Mouse (Mus musculus) spleen, adult 2 months (tissue): Measurements from ENCODE around the gene Eps15l1. TPM values are rescaled to one million over a fixed set of nuclear protein-coding genes. Genes with fewer than 3 reads are reported as not detected.

ENCODE experiments used
- DNase-seq, 2 experiments: peaks; one replicate each; pipeline versions ENCODE4 v3.0.0 to v3.0.0-alpha.2; 2012 to 2021; ENCODE audit warnings: low spot score in 2 of 2, low read depth in 1 of 2
- H3K27ac ChIP-seq: fragments of 200-500 bp; 2 replicates; pipeline ENCODE4 v1.5.1; 2012; ENCODE audit warnings: low read length, inconsistent platforms; ENCODE audit not compliant: insufficient read depth
- H3K27me3 ChIP-seq: fragments of 200-500 bp; 2 replicates; pipeline ENCODE4 v1.6.1; 2012; ENCODE audit warnings: mild to moderate bottlenecking, moderate library complexity, low read length, inconsistent platforms; ENCODE audit not compliant: control insufficient read depth, insufficient read depth
- H3K36me3 ChIP-seq: fragments of 200-500 bp; 2 replicates; pipeline ENCODE4 v1.6.1; 2012; ENCODE audit warnings: mild to moderate bottlenecking, low read length, inconsistent platforms; ENCODE audit not compliant: control insufficient read depth, insufficient read depth
- H3K4me1 ChIP-seq: fragments of 200-500 bp; 2 replicates; pipeline ENCODE4 v1.6.1; 2011; ENCODE audit warnings: inconsistent platforms; ENCODE audit not compliant: control insufficient read depth, insufficient read depth, insufficient read length
- H3K4me3 ChIP-seq: fragments of 200-500 bp; 2 replicates; pipeline ENCODE4 v1.5.1; 2011; ENCODE audit warnings: mild to moderate bottlenecking, inconsistent platforms; ENCODE audit not compliant: insufficient read depth, insufficient read length; ENCODE audit errors: extremely low read depth
- CTCF ChIP-seq: fragments of 200-500 bp; IDR thresholded peaks from 2 replicates; pipeline ENCODE4 v1.5.1; 2011; ENCODE audit warnings: mild to moderate bottlenecking, inconsistent platforms; ENCODE audit not compliant: insufficient read depth, insufficient read length, insufficient replicate concordance; ENCODE audit errors: extremely low read depth
- POLR2A ChIP-seq: fragments of 200-500 bp; IDR thresholded peaks from 2 replicates; pipeline ENCODE4 v1.6.1; 2011; ENCODE audit warnings: low read depth, low read length, inconsistent platforms
- WGBS: fragments of 180-500 bp; shearing (Covaris S2); methylation state at CpG from one replicate; pipeline ENCODE4 v1.1.7; 2018; 5-methylcytosine and 5-hydroxymethylcytosine counted together
- polyA plus RNA-seq: library from polyadenylated mRNA; depleted of rRNA; stranded (reverse); fragments of >200 nt; gene quantifications from 2 replicates; pipeline ENCODE4 v1.2.3, GENCODE M21; 2012

The Eps15l1 gene
- polyA plus RNA-seq, 1 experiment: 36.9 TPM

DNA sequence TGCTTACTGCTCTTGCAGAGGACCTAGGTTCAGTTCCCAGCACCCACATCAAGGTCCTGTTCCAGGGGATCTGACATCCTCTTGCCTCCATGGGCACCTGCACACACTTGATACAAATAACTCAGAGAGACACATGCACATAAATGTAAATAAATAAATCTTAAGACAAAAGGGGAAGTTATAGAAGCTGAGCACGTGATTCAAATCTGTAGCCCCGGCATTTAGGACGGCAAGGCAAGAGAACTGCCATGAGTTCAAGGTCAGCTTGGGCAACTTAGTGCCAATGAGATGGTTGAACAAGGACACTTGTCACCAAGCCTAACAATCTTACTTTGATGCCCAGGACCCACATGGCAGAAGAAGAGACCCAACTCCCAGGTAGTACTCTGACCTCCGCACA, 3.2 kb downstream of the Eps15l1 start:
- no peaks in the 10 kb centered on the region for H3K27me3 ChIP-seq
- TF ChIP-seq POLR2A (no peak), CTCF (no peak)
- DNase-seq: no peak
- H3K27ac ChIP-seq: no peak overlapping the region
- H3K36me3 ChIP-seq: no peaks in the 10 kb centered on the region
- no peak overlapping the region for H3K4me3 ChIP-seq
- 78% methylated on average over 4 of the region's 4 CpGs for WGBS
- H3K4me1 ChIP-seq: peaks cover 2% of the 10 kb centered on the region; the same call in 1 of the 2 replicates

DNA sequence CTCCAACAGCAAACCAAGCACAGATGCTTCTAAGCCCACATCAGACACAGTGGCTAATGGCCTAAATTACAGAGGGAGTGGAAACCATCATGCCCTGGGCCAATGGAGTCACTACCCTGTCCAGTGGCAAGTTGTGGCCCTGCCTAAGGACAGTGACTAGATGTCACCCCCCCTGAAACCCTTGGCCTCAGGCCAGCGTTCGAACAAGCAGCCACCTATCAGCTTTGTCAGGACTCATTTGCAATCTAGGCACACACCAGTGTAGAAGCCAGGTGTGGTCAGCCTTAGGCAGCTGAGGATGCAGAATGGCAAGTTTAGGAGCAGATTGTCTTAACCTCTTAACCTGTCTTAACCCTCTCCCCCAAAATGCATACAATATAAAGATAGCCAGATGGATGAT, 6.0 kb downstream of the Eps15l1 start:
- Histone ChIP-seq H3K36me3 (no peaks in the 10 kb centered on the region), H3K27me3 (no peaks in the 10 kb centered on the region), H3K4me1 (0 out of 2 replicates have a peak, but pooled peaks cover 2% of the 10 kb centered on the region), H3K4me3 (no peak overlapping the region), H3K27ac (no peak overlapping the region)
- no peak for DNase-seq
- TF ChIP-seq POLR2A: no peak
- TF ChIP-seq CTCF: no peak
- WGBS: 88% methylated on average over 2 of the region's 2 CpGs

DNA sequence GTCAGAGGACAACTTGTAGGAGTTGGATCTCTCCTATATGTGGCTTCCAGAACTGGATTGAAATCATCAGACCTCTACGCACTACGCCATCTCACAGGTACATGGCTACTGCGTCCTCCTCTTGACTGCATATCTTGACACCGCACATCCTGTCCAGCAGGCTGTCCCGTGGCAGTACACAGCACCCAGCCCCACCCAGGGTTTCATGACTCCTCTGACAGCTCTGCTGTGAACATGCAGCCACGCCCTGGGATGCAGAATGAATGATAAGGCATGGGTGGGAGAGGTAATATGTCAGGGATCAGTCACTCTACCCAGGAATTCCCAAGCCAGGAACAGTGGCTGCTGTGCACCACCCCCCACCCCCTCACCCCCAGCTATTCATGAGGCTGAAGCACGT, 7.4 kb downstream of the Eps15l1 start:
- peaks cover 5% of the 10 kb centered on the region; the same call in 1 of the 2 replicates for H3K4me1 ChIP-seq
- no peak for TF ChIP-seq POLR2A
- no peak for TF ChIP-seq CTCF

DNA sequence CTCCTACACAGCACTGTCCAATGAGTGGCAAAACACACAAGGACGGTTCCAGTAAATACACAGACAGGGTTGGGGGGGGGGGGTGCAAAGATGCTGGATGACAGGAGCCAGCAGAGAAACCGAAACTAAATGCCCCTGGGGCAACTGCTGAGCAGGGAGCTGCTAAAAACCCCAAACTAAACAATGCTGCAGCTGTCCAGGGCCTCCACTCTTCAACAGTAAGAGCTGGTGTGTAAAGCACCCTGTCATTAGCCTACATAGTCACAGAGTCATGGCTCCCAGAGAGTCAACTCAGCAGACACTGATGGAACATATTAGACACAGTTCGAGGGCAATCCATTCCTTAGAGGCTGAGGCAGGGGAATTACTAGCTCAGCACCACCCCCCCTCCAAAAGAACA, 11.8 kb downstream of the Eps15l1 start:
- H3K27me3 ChIP-seq: no peaks in the 10 kb centered on the region
- no peak for DNase-seq
- H3K4me3 ChIP-seq: no peak overlapping the region
- TF ChIP-seq POLR2A: no peak
- no peak for TF ChIP-seq CTCF
- WGBS: 32% methylated on average over 3 of the region's 3 CpGs
- no peaks in the 10 kb centered on the region for H3K36me3 ChIP-seq
- no peak overlapping the region for H3K27ac ChIP-seq
- H3K4me1 ChIP-seq: peaks cover 4% of the 10 kb centered on the region; the same call in 1 of the 2 replicates

More for the DNA sequence above, 7.4 kb downstream of the Eps15l1 start:
- Histone ChIP-seq H3K27me3 (no peaks in the 10 kb centered on the region), H3K27ac (no peak overlapping the region), H3K36me3 (no peaks in the 10 kb centered on the region), H3K4me3 (no peak overlapping the region)
- 80% methylated on average over 7 of the region's 7 CpGs for WGBS
- no peak for DNase-seq

DNA sequence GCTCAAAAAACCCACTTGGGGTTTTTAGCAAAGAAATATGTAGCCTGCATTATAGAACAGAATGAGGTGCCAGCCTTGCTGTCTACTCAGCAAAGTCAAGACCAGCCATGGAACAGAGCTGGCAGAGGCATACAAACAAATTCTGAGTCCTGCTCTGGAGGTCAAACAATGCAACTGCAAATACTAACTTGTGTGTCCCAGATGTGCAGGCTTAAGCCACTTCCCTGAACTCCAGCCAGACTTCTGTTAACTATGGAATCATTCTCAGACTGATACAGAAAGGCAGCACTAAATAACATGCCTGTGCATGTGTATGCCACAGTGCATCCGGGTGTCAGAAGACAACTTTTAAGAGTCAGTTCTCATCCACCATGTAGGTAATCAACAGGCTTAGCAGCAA, 13.4 kb downstream of the Eps15l1 start:
- H3K4me3 ChIP-seq: no peak overlapping the region
- TF ChIP-seq POLR2A (no peak), CTCF (no peak)
- H3K27ac ChIP-seq: no peak overlapping the region
- DNase-seq: no peak
- H3K27me3 ChIP-seq: no peaks in the 10 kb centered on the region
- H3K36me3 ChIP-seq: no peaks in the 10 kb centered on the region
- peaks cover 4% of the 10 kb centered on the region; the same call in 1 of the 2 replicates for H3K4me1 ChIP-seq
- WGBS: 87% methylated on average over 1 of the region's 1 CpGs

DNA sequence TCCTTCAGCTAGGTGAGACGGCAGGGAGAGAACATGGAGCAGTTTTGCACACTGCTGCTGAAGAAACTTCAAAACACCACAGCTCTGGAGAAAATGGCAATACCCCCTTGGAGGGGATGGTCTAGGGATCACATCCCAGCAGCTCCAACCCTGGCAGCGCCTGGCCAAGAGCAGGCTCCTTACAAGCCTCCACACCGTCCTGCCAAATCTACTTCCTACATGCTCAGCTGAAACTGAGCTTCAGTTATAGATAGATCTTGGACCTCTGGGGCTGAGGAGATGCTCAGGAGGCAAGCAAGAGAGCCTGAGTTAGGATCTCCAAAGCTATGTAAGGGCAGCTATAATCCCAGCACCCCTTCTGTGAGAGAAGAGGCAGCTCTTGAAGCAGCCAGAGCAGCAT, 18.3 kb downstream of the Eps15l1 start:
- no peak overlapping the region for H3K4me3 ChIP-seq
- DNase-seq: no peak
- H3K36me3 ChIP-seq: no peaks in the 10 kb centered on the region; the same call in 1 of the 2 replicates
- no peaks in the 10 kb centered on the region for H3K27me3 ChIP-seq
- TF ChIP-seq CTCF (no peak), POLR2A (no peak)
- H3K4me1 ChIP-seq: peaks cover 20% of the 10 kb centered on the region; the same call in 1 of the 2 replicates
- H3K27ac ChIP-seq: no peak overlapping the region
- 89% methylated on average over 3 of the region's 3 CpGs for WGBS

DNA sequence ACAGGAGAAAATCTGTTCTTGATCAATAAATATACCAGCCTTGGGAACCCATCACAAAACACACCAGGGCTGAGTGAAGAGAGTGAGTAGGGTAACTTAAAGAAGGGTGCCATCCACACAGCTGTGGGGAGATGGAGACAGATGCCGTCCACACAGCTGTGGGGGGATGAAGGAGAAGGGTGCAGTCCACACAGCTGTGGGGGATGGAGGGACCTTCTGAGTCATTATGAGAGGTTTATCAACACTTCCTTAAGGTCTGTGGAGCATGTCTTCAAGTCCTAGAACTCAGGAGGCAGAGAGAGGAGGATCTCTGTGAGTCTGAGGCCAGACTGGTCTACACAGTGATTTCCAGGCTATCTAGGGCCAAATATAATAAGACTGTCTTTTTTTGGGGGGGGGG, 19.9 kb downstream of the Eps15l1 start:
- Histone ChIP-seq H3K36me3 (no peaks in the 10 kb centered on the region; the same call in 1 of the 2 replicates), H3K27ac (no peak overlapping the region), H3K4me1 (peaks cover 20% of the 10 kb centered on the region; the same call in 1 of the 2 replicates), H3K4me3 (no peak overlapping the region), H3K27me3 (no peaks in the 10 kb centered on the region)
- WGBS: 84% methylated on average over 1 of the region's 1 CpGs
- TF ChIP-seq POLR2A: no peak
- TF ChIP-seq CTCF: no peak
- DNase-seq: no peak
